Mouse (Mus musculus): ENCODE measurements around the gene Zfp276. TPM values are rescaled to one million over a fixed set of nuclear protein-coding genes. Genes with fewer than 3 reads are reported as not detected.

The Zfp276 gene
- polyA plus RNA-seq, 1 experiment from 2014 or later = 20.0 TPM

DNA sequence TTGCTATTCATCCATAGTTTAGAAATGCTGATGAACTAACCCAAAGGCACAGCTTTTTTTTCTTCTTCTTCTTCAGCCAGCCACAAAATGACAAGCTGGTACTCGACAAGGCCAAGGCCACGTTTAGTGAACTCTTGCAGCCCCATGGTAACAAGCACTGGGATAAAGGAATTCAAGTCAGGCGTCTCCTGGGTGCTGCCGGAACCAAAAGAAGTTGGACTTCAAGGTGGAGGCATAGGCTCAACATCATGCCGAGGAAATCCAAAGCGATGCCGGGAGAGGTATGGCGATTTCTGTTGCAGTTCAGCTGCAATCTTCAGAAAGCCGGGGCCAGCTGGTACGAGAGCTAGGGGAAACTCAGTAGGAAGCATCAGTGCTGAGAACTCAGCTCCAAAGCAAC lies 14.6 kb upstream of the Zfp276 start:
- no peak overlapping the region for H3K4me3 ChIP-seq (replicated peaks; ENCODE audit: low read depth, low read length)
- H3K4me2 ChIP-seq (ENCODE audit: low read length) = no peak overlapping the region
- H3K36me3 ChIP-seq (ENCODE audit: control insufficient read depth, insufficient read depth, low read length) = peaks cover 32% of the 10 kb centered on the region
- ATAC-seq (ENCODE audit: low FRiP score, low TSS enrichment) (no peak), DNase-seq (no peak)
- H3K4me1 ChIP-seq (ENCODE audit: control insufficient read depth, insufficient read depth, low read length) = peaks cover 19% of the 10 kb centered on the region
- no peaks in the 10 kb centered on the region; the same call in 1 of the 2 replicates for H3K27me3 ChIP-seq (ENCODE audit: control insufficient read depth, insufficient read depth, low read length)
- H3K9ac ChIP-seq (replicated peaks; ENCODE audit: low read length) = no peak overlapping the region
- H3K27ac ChIP-seq (replicated peaks; ENCODE audit: low read depth, low read length) = no peak overlapping the region
- H3K9me3 ChIP-seq (ENCODE audit: control insufficient read depth, low read length) = no peaks in the 10 kb centered on the region
- 79% methylated on average over 10 of the region's 10 CpGs for WGBS

DNA sequence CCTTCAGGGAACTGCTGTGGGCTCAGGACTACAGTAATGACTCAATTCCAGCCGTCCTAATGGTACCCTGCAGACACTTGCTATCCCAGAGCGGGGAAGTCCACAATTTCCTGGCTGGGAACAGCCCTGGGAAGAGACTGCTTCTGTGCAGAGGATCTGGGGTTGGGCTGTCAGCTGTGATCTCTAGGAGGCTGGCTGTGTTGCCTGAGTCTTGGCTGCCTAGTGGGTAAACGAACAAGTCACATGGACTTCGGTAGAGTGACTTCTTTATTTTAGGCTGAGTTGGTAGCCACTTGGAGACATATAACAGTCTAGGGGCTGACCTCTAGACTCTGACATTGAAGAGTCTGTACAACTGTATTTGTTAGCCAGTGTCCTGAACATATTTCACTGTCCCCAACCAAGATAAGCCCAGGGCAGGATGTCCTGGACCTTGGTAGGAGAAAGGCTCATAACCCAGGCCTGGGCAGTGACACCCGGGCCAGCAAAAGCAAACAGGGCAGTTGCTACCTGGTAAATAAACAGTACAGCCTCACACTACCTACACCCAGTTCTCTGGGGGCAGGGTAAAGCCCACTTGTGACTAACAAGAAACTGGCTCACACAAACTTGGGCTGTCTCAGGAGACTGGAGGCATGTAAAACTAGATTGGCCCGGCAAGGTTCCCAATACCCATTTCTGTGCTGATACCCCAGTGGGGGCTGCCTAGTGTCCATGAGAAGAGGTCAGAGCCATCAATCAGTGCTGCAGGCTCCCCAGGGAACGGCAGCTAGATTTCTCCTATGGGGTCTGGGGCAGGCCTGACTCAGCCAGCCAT lies 11.7 kb upstream of the Zfp276 start:
- Histone ChIP-seq H3K4me2 (ENCODE audit: low read length) (no peak overlapping the region), H3K4me3 (replicated peaks; ENCODE audit: low read depth, low read length) (no peak overlapping the region), H3K9ac (replicated peaks; ENCODE audit: low read length) (no peak overlapping the region), H3K27me3 (ENCODE audit: control insufficient read depth, insufficient read depth, low read length) (no peaks in the 10 kb centered on the region), H3K9me3 (ENCODE audit: control insufficient read depth, low read length) (no peaks in the 10 kb centered on the region), H3K4me1 (ENCODE audit: control insufficient read depth, insufficient read depth, low read length) (no peaks in the 10 kb centered on the region), H3K27ac (replicated peaks; ENCODE audit: low read depth, low read length) (no peak overlapping the region), H3K36me3 (ENCODE audit: control insufficient read depth, insufficient read depth, low read length) (peaks cover 62% of the 10 kb centered on the region)
- ATAC-seq (ENCODE audit: low FRiP score, low TSS enrichment) (no peak), DNase-seq (no peak)
- 90% methylated on average over 7 of the region's 7 CpGs for WGBS

DNA sequence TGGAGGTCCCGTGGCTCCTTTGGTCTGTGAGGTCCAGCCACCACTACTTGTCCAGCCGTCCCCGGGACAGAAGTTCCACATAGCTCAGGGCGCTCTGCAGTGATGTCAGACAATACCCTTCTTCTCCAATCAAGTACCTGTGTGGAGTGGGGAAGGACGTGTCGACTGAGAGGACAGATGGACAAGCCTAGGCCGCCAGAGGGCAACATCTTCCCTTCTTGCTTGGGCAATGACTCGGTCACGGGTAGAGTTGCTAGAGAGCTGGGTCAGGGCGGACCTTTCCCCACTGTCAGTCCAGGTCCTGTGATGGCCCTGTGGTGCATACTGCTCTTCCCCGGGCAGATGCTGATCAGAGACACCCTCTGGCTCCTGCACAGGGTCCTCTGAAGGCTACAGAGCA lies 10.9 kb upstream of the Zfp276 start:
- WGBS = 77% methylated on average over 11 of the region's 11 CpGs
- Histone ChIP-seq H3K4me2 (ENCODE audit: low read length) (no peak overlapping the region), H3K4me1 (ENCODE audit: control insufficient read depth, insufficient read depth, low read length) (no peaks in the 10 kb centered on the region), H3K4me3 (replicated peaks; ENCODE audit: low read depth, low read length) (no peak overlapping the region), H3K36me3 (ENCODE audit: control insufficient read depth, insufficient read depth, low read length) (peaks cover 69% of the 10 kb centered on the region), H3K27ac (replicated peaks; ENCODE audit: low read depth, low read length) (no peak overlapping the region), H3K9ac (replicated peaks; ENCODE audit: low read length) (no peak overlapping the region), H3K27me3 (ENCODE audit: control insufficient read depth, insufficient read depth, low read length) (no peaks in the 10 kb centered on the region), H3K9me3 (ENCODE audit: control insufficient read depth, low read length) (no peaks in the 10 kb centered on the region)
- no peak for ATAC-seq (ENCODE audit: low FRiP score, low TSS enrichment)
- DNase-seq = no peak

DNA sequence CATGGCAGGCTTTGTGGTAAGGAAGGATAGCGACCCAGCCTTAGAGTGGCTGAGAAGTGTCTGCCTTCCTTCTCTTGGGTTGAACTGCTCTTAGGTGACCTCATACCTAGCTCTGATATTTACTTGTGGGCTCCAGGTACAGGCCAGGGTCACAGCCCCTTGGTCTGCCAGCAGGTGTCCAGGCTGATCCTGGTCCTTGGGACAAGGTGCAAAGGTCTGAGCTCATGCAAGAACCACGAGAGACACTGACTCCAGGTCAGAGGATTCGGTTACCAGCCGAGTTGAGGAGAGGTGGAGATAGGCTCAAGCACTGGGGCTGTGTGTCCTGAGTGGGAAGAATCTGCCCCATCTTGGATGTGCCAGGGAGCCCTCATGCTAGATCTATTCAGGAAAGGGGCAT lies 9.6 kb upstream of the Zfp276 start:
- H3K27ac ChIP-seq (replicated peaks; ENCODE audit: low read depth, low read length) = no peak overlapping the region
- H3K9ac ChIP-seq (replicated peaks; ENCODE audit: low read length) = no peak overlapping the region
- ATAC-seq (ENCODE audit: low FRiP score, low TSS enrichment) (no peak), DNase-seq (no peak)
- H3K4me2 ChIP-seq (ENCODE audit: low read length) = no peak overlapping the region
- 97% methylated on average over 4 of the region's 4 CpGs for WGBS
- H3K4me3 ChIP-seq (replicated peaks; ENCODE audit: low read depth, low read length) = no peak overlapping the region
- no peaks in the 10 kb centered on the region for H3K4me1 ChIP-seq (ENCODE audit: control insufficient read depth, insufficient read depth, low read length)
- H3K9me3 ChIP-seq (ENCODE audit: control insufficient read depth, low read length) = no peaks in the 10 kb centered on the region
- H3K36me3 ChIP-seq (ENCODE audit: control insufficient read depth, insufficient read depth, low read length) = peaks cover 82% of the 10 kb centered on the region
- H3K27me3 ChIP-seq (ENCODE audit: control insufficient read depth, insufficient read depth, low read length) = no peaks in the 10 kb centered on the region

DNA sequence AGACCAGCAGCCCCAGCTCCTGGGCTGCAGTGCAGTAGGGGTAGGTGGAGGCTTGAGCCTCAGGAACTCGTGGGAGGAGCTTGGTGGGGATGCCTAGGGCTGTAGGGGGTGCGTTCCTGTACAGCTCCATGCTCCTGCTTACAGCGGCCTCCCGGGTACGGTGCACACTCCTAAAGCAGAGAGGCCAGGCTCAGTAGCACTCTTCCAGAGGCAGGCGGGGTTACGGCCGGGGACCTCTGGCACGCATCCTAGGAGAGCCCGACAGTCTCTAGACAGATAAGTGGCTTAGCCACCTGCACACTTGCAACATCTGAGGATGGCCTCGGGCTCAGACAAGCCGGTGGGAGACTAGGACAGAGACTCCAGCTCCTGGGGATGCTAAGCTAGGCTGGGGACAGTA lies 8.5 kb upstream of the Zfp276 start:
- no peak overlapping the region for H3K4me3 ChIP-seq (replicated peaks; ENCODE audit: low read depth, low read length)
- 95% methylated on average over 12 of the region's 12 CpGs for WGBS
- H3K27ac ChIP-seq (replicated peaks; ENCODE audit: low read depth, low read length) = no peak overlapping the region
- ATAC-seq (ENCODE audit: low FRiP score, low TSS enrichment) = no peak
- DNase-seq = no peak
- peaks cover 92% of the 10 kb centered on the region for H3K36me3 ChIP-seq (ENCODE audit: control insufficient read depth, insufficient read depth, low read length)
- no peaks in the 10 kb centered on the region for H3K4me1 ChIP-seq (ENCODE audit: control insufficient read depth, insufficient read depth, low read length)
- no peaks in the 10 kb centered on the region for H3K9me3 ChIP-seq (ENCODE audit: control insufficient read depth, low read length)
- H3K27me3 ChIP-seq (ENCODE audit: control insufficient read depth, insufficient read depth, low read length) = no peaks in the 10 kb centered on the region
- no peak overlapping the region for H3K4me2 ChIP-seq (ENCODE audit: low read length)
- H3K9ac ChIP-seq (replicated peaks; ENCODE audit: low read length) = no peak overlapping the region

DNA sequence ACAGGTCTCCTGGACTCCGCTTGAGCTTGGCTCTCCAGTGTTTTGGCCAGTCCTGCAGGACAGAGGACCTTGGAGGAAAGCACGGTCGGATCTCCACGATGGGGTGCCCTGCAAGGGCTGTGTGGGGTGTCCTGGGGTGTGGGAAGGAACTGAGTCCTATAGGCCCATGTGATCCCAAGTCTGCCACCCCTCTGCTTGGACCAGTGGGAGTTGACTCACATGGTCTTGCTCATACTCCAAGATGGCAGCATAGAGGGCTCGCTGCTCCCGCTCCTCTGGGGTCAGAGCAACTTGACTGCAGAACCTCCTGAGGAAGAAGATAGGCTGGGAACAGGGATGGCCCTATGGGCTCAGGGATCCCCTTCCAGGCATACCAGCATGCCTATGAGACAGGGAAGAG lies 6.2 kb upstream of the Zfp276 start:
- no peak overlapping the region for H3K27ac ChIP-seq (replicated peaks; ENCODE audit: low read depth, low read length)
- 0 out of 2 replicates have a peak, but pooled peaks cover 1% of the 10 kb centered on the region for H3K4me1 ChIP-seq (ENCODE audit: control insufficient read depth, insufficient read depth, low read length)
- H3K4me3 ChIP-seq (replicated peaks; ENCODE audit: low read depth, low read length) = no peak overlapping the region
- no peaks in the 10 kb centered on the region for H3K27me3 ChIP-seq (ENCODE audit: control insufficient read depth, insufficient read depth, low read length)
- WGBS = 95% methylated on average over 6 of the region's 6 CpGs
- H3K9ac ChIP-seq (replicated peaks; ENCODE audit: low read length) = no peak overlapping the region
- peaks cover 86% of the 10 kb centered on the region for H3K36me3 ChIP-seq (ENCODE audit: control insufficient read depth, insufficient read depth, low read length)
- H3K4me2 ChIP-seq (ENCODE audit: low read length) = no peak overlapping the region
- H3K9me3 ChIP-seq (ENCODE audit: control insufficient read depth, low read length) = no peaks in the 10 kb centered on the region
- DNase-seq = no peak
- ATAC-seq (ENCODE audit: low FRiP score, low TSS enrichment) = no peak

DNA sequence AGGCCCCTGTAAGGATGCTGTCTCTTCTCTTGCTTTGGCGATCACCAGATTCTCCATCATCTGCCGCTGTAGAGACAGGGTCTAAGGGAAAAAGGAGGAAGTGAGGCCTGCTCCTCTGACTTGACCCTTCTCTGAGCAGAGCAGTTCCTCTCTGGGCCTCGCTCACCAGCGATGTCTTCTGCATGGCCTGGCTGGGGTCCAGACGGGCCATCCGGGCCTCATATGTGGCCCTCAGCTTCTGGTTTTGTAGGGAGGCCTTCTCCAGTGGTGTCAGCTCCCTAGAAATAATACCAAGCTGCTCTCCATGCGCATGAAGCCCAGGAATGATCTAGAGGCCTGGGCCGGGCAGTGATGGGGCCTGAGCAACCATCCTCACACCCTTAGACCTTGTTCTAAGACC lies 5.4 kb upstream of the Zfp276 start:
- no peak for ATAC-seq (ENCODE audit: low FRiP score, low TSS enrichment)
- Histone ChIP-seq H3K4me2 (ENCODE audit: low read length) (no peak overlapping the region), H3K4me3 (replicated peaks; ENCODE audit: low read depth, low read length) (no peak overlapping the region), H3K9ac (replicated peaks; ENCODE audit: low read length) (no peak overlapping the region), H3K27ac (replicated peaks; ENCODE audit: low read depth, low read length) (no peak overlapping the region), H3K36me3 (ENCODE audit: control insufficient read depth, insufficient read depth, low read length) (peaks cover 77% of the 10 kb centered on the region), H3K27me3 (ENCODE audit: control insufficient read depth, insufficient read depth, low read length) (no peaks in the 10 kb centered on the region), H3K4me1 (ENCODE audit: control insufficient read depth, insufficient read depth, low read length) (0 out of 2 replicates have a peak, but pooled peaks cover 6% of the 10 kb centered on the region), H3K9me3 (ENCODE audit: control insufficient read depth, low read length) (no peaks in the 10 kb centered on the region)
- no peak for DNase-seq
- WGBS = 98% methylated on average over 8 of the region's 8 CpGs

DNA sequence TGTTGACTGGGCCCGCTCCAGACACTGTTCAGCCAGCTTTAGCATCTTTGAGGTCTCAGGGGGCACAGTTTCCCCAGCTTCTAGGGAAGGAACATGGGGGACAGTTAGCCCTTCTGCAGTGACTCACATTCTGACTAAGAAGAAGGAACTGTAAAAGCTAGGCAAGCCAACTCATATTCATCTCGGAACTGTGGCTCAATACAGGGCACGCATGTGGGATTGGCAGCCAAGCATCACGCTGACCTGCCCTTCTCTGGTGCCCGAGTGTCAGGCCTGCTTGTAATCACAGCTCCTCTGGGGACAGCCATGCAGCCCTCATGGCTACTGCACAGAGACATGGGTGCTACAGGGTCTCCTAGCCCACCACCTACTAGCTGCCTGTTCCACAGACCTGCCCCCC lies 3.1 kb upstream of the Zfp276 start:
- DNase-seq = no peak

DNA sequence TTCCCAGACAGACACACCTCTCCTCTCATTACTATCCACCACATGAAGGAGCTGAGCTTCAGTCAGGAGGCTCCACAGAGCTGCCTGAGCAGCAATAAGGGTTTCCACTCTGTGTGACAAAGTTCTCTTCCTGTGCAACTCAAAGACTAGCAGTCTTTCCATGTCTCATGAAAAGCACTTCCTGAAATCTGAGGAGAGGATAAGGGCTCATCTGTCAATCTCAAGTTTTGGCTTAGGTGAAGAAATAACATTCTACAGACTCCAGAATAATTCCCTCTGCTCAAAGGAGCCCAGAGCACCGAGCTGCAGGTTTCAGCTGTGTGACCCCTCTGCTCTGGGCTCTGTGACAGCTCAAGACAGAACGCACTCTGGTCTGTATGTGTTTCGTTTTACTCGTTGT lies 1.1 kb upstream of the Zfp276 start:
- peaks cover 20% of the 10 kb centered on the region for H3K4me1 ChIP-seq (ENCODE audit: control insufficient read depth, insufficient read depth, low read length)
- peaks cover 54% of the 10 kb centered on the region for H3K36me3 ChIP-seq (ENCODE audit: control insufficient read depth, insufficient read depth, low read length)
- H3K9ac ChIP-seq (replicated peaks; ENCODE audit: low read length) = peak overlapping the region; percentile 99
- H3K4me2 ChIP-seq (ENCODE audit: low read length) = peak overlapping the region; percentile 85
- H3K4me3 ChIP-seq (replicated peaks; ENCODE audit: low read depth, low read length) = peak overlapping the region; percentile 94
- no peak overlapping the region for H3K27ac ChIP-seq (replicated peaks; ENCODE audit: low read depth, low read length)
- DNase-seq (no peak), ATAC-seq (ENCODE audit: low FRiP score, low TSS enrichment) (no peak)
- H3K27me3 ChIP-seq (ENCODE audit: control insufficient read depth, insufficient read depth, low read length) = no peaks in the 10 kb centered on the region
- H3K9me3 ChIP-seq (ENCODE audit: control insufficient read depth, low read length) = no peaks in the 10 kb centered on the region
- 79% methylated on average over 4 of the region's 4 CpGs for WGBS

More for the DNA sequence above, 3.1 kb upstream of the Zfp276 start:
- H3K27me3 ChIP-seq (ENCODE audit: control insufficient read depth, insufficient read depth, low read length) = no peaks in the 10 kb centered on the region
- H3K4me3 ChIP-seq (replicated peaks; ENCODE audit: low read depth, low read length) = no peak overlapping the region
- WGBS = 96% methylated on average over 5 of the region's 5 CpGs
- ATAC-seq (ENCODE audit: low FRiP score, low TSS enrichment) = no peak
- H3K36me3 ChIP-seq (ENCODE audit: control insufficient read depth, insufficient read depth, low read length) = peaks cover 56% of the 10 kb centered on the region
- no peak overlapping the region for H3K9ac ChIP-seq (replicated peaks; ENCODE audit: low read length)
- H3K27ac ChIP-seq (replicated peaks; ENCODE audit: low read depth, low read length) = no peak overlapping the region
- H3K9me3 ChIP-seq (ENCODE audit: control insufficient read depth, low read length) = no peaks in the 10 kb centered on the region
- H3K4me1 ChIP-seq (ENCODE audit: control insufficient read depth, insufficient read depth, low read length) = peaks cover 19% of the 10 kb centered on the region
- no peak overlapping the region for H3K4me2 ChIP-seq (ENCODE audit: low read length)
